Mouse (Mus musculus): ENCODE measurements around the gene Trpv4.

GRCm38 (mm10) chr5:114618851-114619250, 39.4 kb downstream of the Trpv4 start:
- TF ChIP-seq EP300 (optimal IDR thresholded peaks at IDR 0.05) (no peak), CTCF (IDR thresholded peaks at IDR 0.05; ENCODE audit: low read depth) (peak; percentile 93)
